Mouse (Mus musculus) E14TG2a.4 (cell line): Measurements from ENCODE around the gene Rasa2.

Experiments
- H3K27me3 ChIP-seq: 2 replicates; pipeline ENCODE4 v1.6.1; 2014; ENCODE audit warnings: low read length, control low read depth; ENCODE audit not compliant: insufficient read depth
- H3K36me3 ChIP-seq: 2 replicates; pipeline ENCODE4 v1.6.1; 2014; ENCODE audit warnings: low read length, control low read depth; ENCODE audit not compliant: insufficient read depth
- H3K4me1 ChIP-seq: replicated peaks from 2 replicates; pipeline ENCODE4 v1.6.1; 2014; ENCODE audit warnings: low read depth, low read length, control low read depth
- H3K4me3 ChIP-seq: replicated peaks from 2 replicates; pipeline ENCODE4 v1.5.1; 2014; ENCODE audit warnings: mild to moderate bottlenecking, low read length
- H3K9me3 ChIP-seq: 2 replicates; pipeline ENCODE4 v1.6.1; 2014; ENCODE audit warnings: low read length, control low read depth
- CTCF ChIP-seq: conservative IDR thresholded peaks from 2 replicates; pipeline ENCODE4 v1.5.1; 2014; ENCODE audit warnings: low read length
- NANOG ChIP-seq: IDR thresholded peaks from 2 replicates; pipeline ENCODE4 v1.6.1; 2014; ENCODE audit warnings: borderline replicate concordance, low read length, mixed read lengths
- POU5F1 ChIP-seq: IDR thresholded peaks from 2 replicates; pipeline ENCODE4 v1.6.1; 2014; ENCODE audit warnings: low read length, borderline replicate concordance

Gene Rasa2

DNA sequence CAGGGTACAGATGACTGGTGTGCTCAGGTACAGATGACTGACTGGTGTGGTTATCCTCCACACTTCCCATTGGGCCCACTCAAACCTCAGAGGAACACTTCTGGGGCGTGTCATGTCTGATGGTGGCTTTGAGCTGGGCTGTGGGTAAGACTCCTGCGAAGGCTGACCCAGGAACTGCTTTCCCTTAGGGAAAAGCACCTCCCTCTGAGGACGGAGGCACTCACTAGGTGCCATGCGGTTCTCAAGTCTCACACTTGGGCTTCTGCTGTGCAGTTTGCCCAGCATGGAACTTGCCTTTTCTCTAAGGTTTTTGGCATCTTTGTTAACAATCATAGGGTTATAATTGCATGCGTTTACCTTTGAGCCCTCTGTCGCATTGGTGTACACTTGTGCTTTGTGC lies 96.0 kb downstream of the Rasa2 start:
- Histone ChIP-seq H3K4me1 (peaks cover 49% of the 10 kb centered on the region), H3K9me3 (no peaks in the 10 kb centered on the region), H3K4me3 (no peak overlapping the region), H3K27me3 (no peaks in the 10 kb centered on the region; the same call in 1 of the 2 replicates), H3K36me3 (no peaks in the 10 kb centered on the region)
- no peak for TF ChIP-seq NANOG
- TF ChIP-seq POU5F1: no peak
- TF ChIP-seq CTCF: no peak

DNA sequence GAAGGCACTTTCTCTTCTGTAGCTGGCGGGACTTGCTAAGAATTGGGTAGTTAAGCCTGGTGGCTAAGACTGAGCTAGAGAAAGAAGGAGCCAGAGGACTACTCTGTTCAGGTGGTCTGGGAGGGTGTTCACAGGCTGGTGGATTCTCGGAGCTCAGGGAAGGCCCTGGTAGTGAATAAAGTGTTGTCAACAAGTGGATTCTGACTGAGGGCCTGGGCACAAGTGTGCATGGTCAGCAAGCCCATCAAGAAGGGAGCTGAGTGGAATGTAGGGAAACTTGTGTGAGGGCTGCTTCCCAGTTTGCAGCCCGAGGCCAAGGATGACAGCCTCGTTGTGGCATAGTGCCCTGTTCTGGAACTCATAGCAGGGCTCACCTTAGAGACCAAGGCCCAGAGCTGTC lies 97.2 kb downstream of the Rasa2 start:
- TF ChIP-seq POU5F1 (no peak), NANOG (no peak), CTCF (no peak)
- Histone ChIP-seq H3K9me3 (no peaks in the 10 kb centered on the region), H3K27me3 (no peaks in the 10 kb centered on the region; the same call in 1 of the 2 replicates), H3K4me1 (peaks cover 57% of the 10 kb centered on the region), H3K4me3 (no peak overlapping the region), H3K36me3 (no peaks in the 10 kb centered on the region)

DNA sequence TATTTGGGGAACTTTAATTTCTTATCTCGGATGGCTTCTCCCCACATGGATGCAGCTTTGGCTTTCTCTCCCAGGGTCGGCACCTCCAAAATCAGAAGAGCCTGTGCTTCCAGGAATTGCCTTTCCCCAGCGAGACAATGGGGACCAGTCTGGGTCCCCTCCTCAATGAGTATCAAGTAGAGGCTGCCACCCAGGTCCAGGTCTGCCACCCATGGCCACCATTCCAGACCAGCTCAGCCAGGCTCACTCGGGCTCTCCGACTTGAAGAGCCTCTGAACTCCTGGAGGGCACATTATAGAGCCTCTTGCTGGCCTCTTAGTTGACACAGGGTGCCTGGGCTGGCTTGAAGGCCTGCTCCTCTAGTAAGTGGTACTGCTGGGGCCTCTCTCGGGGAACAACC lies 97.9 kb downstream of the Rasa2 start:
- no peak overlapping the region for H3K4me3 ChIP-seq
- TF ChIP-seq POU5F1: no peak
- TF ChIP-seq CTCF: no peak
- no peak for TF ChIP-seq NANOG
- no peaks in the 10 kb centered on the region for H3K36me3 ChIP-seq
- peaks cover 58% of the 10 kb centered on the region for H3K4me1 ChIP-seq
- no peaks in the 10 kb centered on the region; the same call in 1 of the 2 replicates for H3K27me3 ChIP-seq
- H3K9me3 ChIP-seq: no peaks in the 10 kb centered on the region

DNA sequence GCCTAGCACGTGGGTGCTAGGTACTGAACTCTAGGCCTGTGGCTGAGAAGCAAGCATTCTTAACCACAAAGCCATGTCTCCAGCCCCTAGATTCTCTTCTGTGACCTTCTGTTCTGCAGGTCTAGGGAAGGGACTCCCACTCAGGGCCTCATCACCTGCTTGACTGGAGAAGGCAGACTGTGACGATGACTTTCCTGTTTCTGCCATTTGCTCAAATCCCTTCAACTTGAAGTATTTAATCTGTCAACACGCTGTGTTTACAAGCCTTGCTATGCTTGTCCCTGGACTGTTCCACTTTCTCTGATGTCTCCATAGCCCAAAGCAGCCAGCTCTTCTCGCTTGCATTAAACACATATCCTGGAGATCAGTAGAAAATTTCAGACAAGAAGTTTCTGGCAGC lies 98.9 kb downstream of the Rasa2 start:
- Histone ChIP-seq H3K4me3 (no peak overlapping the region), H3K36me3 (no peaks in the 10 kb centered on the region), H3K9me3 (no peaks in the 10 kb centered on the region), H3K27me3 (no peaks in the 10 kb centered on the region; the same call in 1 of the 2 replicates), H3K4me1 (peaks cover 58% of the 10 kb centered on the region)
- TF ChIP-seq NANOG: no peak
- TF ChIP-seq POU5F1: no peak
- TF ChIP-seq CTCF: no peak

DNA sequence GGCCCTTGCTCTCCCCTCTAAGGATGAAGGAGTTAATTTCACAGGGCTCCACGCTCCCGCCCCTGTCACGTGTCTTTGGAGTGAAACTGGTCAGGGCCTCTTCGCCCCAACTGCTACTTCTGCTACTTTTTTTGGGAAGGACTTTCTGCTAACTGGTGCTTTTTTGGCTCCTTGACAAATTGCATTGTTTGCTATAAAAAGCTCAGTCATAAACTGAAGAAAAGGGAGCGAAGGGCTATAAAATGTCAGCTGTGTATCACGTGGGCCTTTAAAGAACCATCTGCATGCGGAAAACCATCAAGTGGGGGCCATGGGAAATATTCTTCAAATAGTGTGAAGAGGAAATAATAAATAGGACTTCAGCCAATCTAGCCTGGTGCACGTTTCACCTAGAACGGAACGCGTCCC lies 100.7 kb downstream of the Rasa2 start:
- Histone ChIP-seq H3K27me3 (peaks cover 13% of the 10 kb centered on the region), H3K4me1 (peaks cover 64% of the 10 kb centered on the region), H3K4me3 (peak overlapping the region; percentile 64; the same call in 1 of the 2 replicates), H3K9me3 (no peaks in the 10 kb centered on the region), H3K36me3 (no peaks in the 10 kb centered on the region)
- TF ChIP-seq POU5F1 (no peak), NANOG (no peak)

DNA sequence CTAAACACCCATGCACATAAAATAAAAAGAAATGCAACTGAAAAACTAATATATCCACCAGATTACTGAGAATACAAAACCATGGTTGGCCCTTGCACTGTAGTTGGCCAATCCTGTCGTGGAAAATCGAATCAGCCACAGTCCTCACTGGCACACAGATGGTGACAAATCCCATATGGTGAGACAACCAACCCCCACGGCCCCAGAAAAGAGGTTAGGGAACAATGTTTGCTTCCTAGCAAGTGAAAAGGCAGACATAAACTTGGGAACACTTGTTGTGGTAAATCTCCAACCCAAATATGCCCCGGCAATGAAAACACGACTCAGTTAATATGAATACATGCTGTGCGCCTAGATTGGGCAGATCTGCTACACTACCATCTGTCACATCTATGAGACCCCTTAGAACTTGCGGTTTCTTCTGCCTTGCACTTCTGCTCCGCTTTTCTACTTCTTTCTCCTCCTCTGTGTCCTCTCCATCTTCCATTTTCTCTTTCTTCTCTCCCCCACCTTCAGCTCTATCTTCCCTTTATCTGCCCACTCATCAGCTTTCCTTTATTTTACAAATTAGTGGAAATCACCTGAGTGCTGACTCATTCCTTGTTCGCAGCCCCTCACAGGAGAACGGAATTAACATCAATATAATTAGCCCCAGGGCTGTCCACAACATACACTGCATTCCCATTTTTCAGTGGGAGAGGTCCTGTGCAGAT lies 101.3 kb downstream of the Rasa2 start:
- H3K27me3 ChIP-seq: peaks cover 17% of the 10 kb centered on the region
- H3K36me3 ChIP-seq: no peaks in the 10 kb centered on the region
- H3K9me3 ChIP-seq: no peaks in the 10 kb centered on the region
- peaks cover 64% of the 10 kb centered on the region for H3K4me1 ChIP-seq
- H3K4me3 ChIP-seq: peak overlapping the region; percentile 64
- TF ChIP-seq CTCF (no peak), POU5F1 (no peak), NANOG (peak; percentile 54; the same call in 1 of the 2 replicates)

DNA sequence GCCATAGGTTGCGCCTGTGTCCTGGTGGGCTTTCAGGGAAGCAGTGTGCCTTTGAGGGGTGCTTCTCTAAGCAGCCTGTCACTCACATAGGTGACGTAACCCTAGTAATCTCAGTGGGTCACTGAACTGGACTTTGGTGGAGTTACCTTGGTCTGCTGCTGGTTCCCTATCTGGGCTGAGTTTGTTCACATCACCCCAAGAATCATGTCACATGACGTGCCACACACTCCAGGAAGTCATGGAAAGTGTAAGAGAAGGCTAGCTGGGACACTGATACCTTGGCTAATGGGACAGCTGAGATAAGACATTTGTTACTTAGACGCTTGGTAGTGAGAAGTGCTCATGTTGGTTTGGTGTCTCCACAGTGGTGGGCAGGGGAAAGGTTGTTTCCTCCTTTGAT lies 105.4 kb downstream of the Rasa2 start:
- TF ChIP-seq CTCF: no peak
- TF ChIP-seq NANOG: no peak
- Histone ChIP-seq H3K36me3 (no peaks in the 10 kb centered on the region), H3K4me1 (peaks cover 87% of the 10 kb centered on the region), H3K4me3 (no peak overlapping the region), H3K27me3 (peaks cover 19% of the 10 kb centered on the region), H3K9me3 (no peaks in the 10 kb centered on the region)

DNA sequence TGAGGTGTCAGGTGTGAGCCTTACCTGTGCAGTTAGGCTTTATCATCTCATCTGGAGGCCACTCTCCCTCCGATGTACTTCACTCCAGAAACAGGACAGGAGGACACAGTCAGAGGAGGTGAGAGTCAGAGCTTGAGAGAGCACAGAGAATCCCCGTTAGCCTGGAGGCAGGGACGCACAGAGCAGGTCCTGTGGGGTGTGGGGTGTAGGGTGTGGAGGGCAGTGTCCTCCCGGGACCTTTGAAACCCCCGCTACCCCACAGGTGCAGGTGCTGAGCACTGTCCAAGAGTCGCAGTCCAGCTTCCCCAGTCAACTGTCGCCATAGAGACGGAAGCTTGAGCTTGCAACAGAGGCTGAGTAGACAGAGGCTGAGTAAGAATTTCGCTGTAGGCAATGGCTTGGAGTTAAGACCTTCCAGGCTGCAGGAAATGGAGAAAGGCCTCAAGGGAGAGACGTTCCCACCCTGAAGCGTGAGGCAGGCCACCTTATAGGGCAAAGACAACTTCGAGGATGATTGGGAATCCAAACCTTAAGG lies 106.4 kb downstream of the Rasa2 start, which contains the start of gene Gm28729:
Gene Gm28729 (minus strand): TSS at position 293 of the 535 bp plus-strand sequence.
- Histone ChIP-seq H3K27me3 (peaks cover 19% of the 10 kb centered on the region), H3K36me3 (no peaks in the 10 kb centered on the region), H3K4me1 (peaks cover 84% of the 10 kb centered on the region), H3K4me3 (no peak within 1 kb of the TSS), H3K9me3 (no peaks in the 10 kb centered on the region)
- TF ChIP-seq CTCF (no peak), NANOG (no peak), POU5F1 (no peak)

DNA sequence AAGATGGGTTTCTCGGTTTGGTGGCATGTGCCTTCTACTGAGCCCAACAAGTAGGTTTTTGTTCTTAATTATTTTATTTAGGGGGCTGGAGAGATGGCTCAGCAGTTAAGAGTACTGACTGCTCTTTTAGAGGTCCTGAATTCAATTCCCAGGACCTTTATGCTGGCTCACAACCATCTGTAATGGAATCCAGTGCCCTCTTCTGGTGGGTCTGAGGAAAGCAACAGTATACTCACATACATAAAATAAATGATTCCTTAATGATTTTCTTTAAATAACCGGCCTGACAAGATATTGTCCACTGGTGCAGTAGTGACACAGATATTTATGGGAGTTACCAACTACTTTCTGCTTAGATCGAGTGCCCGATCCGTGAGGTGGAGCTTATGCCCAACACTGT lies 108.3 kb downstream of the Rasa2 start:
- Histone ChIP-seq H3K27me3 (peaks cover 19% of the 10 kb centered on the region), H3K9me3 (no peaks in the 10 kb centered on the region)
- TF ChIP-seq NANOG (no peak), CTCF (peak; percentile 48)

More for the DNA sequence above, 108.3 kb downstream of the Rasa2 start:
- no peak overlapping the region for H3K4me3 ChIP-seq
- H3K4me1 ChIP-seq: peaks cover 65% of the 10 kb centered on the region
- H3K36me3 ChIP-seq: no peaks in the 10 kb centered on the region
